Mouse (Mus musculus): ENCODE results near the gene Nacad.
A peak's percentile ranks its signal among the peaks of the same experiment; 100 is the strongest.

The Nacad gene

DNA sequence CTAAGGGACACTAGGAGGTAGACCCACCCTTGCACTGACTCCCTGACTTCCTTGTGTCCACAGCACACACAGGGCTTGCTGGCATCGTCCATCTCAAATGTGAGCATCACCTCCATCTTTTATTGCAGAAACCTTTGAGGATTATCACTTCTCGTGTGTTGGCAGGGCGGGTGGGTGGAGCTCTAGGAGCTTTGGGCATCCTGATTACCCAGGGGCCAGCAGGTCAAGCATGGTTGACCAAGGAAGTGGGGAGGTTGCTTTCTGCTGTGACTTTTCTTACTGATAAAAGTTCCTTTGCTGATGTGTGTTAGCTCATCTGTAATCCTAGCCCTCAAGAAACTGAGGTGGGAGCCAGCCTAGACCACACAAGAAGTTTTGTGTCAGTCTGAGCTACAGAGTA, 29.7 kb downstream of the Nacad start:
- no peak for DNase-seq

DNA sequence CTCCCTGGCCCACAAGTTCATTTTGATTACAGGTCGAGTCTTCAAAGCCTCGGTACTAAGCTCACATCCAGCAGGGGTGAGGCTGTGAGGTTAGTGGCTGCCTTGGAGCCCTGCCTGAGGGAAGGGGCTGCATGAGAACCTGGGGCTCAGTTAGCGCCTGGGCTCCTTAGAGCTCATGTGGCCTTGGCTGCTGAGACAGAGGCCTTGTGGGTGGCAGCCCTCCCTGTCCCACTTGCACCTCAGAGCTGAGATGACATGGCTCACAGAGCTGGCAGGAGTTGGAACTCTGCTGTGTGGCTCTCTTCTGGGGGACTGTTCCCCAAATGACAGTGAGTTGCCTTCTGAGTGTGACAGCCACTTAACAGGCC, 36.5 kb downstream of the Nacad start:
- DNase-seq = no peak

GRCm38 (mm10) chr11:6568584-6569409, 37.1 kb downstream of the Nacad start:
- no peak for DNase-seq

DNA sequence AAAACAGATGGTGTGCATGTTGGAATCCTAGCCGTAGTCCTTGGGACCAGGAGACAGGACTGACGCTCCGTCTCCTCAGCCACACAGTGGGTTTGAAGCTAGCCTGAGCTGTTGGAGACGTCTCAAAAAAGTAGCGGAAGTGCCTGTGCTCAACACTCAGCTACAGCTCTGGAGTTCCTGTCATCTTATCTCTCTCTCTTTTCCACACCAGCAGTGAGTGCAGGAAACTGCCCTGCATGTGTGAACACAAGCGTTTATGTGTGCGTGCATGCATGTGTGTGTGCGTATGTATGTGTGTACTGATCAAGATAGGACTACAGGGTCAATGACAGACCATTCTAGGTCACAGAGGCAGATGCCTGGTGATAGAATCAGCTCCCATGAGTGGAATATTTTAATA, 37.9 kb downstream of the Nacad start:
- no peak for DNase-seq

DNA sequence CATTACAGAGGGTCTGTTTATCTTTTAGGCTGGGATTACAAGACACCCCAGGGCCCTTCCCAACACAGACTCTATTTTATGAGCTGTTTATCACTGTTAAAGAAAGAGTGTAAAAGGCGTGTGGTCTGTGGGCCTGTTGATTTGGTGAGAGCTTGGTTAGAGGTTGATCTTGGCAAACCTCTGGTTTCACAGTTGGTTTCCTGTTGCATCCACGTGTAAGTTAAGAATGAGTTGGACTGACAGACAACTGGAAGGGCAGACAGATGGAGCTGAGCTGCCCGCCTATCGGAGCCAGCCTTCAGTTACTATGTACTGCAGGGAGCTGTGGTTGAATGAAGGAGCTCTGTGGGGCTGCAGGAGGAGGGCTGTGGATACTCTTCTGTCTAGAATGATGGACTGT, 39.4 kb downstream of the Nacad start:
- no peak for DNase-seq

GRCm38 (mm10) chr11:6563201-6563600, 42.7 kb downstream of the Nacad start:
- DNase-seq = no peak

- DNase-seq = no peak
Measured at GRCm38 (mm10) chr11:6562359-6562758, 43.5 kb downstream of the Nacad start.

GRCm38 (mm10) chr11:6561474-6561873, 44.4 kb downstream of the Nacad start:
- no peak for DNase-seq

DNA sequence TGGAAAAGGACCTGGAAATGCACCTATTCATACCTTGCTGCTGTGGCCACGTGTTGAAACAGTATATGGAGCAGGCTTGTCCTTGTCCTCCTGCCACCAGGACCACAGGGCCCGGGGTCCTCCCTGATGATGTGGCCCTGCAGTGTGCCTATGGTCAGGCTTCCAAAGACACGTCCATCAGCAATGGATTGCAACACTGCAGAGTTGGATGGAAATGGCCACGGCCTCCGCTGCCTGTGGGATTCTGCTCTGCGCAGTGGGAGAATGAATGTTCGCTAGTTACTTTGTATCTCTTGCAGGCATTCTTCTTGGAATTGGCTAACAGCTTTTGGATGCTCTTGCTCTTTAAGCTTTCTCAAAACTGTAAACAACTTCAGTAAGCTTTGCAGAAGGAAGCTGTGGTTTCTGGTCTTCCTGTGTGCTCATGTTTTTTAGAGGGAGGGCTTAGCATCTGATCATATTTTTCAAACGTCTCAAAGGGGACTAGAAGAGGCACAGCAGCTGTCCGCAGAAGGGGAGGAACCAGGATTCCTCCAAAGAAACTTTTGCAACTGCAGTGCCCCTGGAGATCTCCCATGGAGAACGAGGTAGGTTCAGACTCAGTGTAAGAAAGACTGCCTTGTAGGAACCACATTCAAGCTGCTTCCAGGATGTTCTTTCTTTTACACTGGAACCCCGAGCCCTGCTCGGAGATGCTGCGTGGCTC, 45.0 kb downstream of the Nacad start:
- DNase-seq = peak; percentile 14

- no peak for DNase-seq
Measured at GRCm38 (mm10) chr11:6559996-6560395, 45.9 kb downstream of the Nacad start.

GRCm38 (mm10) chr11:6558234-6558633, 47.6 kb downstream of the Nacad start:
- no peak for DNase-seq

DNA sequence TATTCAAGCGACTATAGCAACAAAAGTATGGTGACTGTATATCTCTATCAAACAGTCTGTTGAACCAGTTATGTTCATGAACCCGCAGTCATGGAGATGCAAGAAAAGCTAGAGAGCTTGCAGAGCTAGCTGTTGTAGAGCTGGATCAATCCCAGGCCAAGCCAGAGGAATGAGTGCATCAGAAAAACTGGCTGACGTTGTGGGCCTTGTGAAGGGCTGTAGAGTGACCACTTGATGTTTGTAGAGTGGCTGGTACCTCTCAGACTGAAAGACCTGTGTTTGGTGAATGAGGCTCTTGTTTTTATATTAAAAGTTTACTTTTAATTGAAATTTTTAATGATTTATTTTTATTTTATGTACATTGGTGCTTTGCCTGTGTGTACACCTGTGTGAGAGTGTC, 55.7 kb downstream of the Nacad start:
- no peak for DNase-seq

GRCm38 (mm10) chr11:6549770-6550169, 56.1 kb downstream of the Nacad start:
- DNase-seq = no peak
